Mouse (Mus musculus) liver, embryonic 14.5 days (tissue): ENCODE results near the gene Polr3h.

Experiments
- CTCF ChIP-seq: IDR thresholded peaks from 2 replicates; pipeline ENCODE4 v1.5.1; 2016; ENCODE audit warnings: antibody characterized with exemption, low read depth, control low read depth
- EP300 ChIP-seq: IDR thresholded peaks from 2 replicates; pipeline ENCODE4 v1.6.1; 2016; ENCODE audit warnings: antibody characterized with exemption, low read depth

DNA sequence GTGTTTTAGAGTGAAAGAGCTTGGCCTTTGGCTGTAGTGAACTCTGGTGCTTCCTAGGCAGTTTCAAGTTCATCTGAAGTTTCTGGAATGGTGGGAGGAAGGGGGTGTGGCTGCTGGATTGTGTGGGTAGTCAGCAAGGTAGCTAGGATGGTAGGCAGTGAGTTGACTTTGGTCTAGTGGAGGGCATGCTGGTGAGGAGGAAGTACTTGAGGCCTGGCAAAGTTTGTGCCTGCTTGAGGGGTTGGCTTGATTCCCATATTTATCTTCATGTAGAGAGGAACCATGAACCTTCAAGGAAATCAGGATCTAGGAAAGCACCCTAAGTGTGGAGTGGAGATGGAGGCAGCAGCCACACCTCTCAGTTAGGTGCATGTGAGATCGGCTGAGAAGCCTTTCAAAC, 32.0 kb downstream of the Polr3h start:
- no peak for TF ChIP-seq CTCF
- no peak for TF ChIP-seq EP300
